Mouse (Mus musculus) heart, postnatal 0 days (tissue): ENCODE measurements around the gene Actr3.

Experiments used
- CTCF ChIP-seq: IDR thresholded peaks from 2 replicates; pipeline ENCODE4 v1.5.1; 2016; ENCODE audit warnings: antibody characterized with exemption, control low read depth, low read depth
- EP300 ChIP-seq: IDR thresholded peaks from 2 replicates; pipeline ENCODE4 v1.6.1; 2016; ENCODE audit warnings: antibody characterized with exemption, low read depth

DNA sequence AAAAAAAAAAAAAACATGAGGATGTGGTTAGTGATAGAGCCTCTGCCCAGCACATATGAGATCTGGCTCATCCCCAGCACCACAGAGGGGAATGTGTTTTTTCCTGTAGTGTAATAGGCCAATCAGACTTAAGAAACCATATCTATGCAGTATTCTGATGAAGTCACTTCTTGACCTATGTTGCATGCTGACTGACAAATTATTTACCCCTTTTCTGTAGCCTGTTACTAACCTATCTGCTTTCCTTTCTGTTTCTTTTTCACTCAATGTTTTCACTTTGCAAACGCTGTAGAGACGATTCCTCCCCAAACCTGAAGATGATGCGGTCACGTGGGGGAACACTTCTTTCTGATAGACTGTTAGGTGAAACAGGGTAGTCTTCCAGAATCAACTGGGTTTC, 32.4 kb upstream of the Actr3 start:
- TF ChIP-seq CTCF: no peak
- TF ChIP-seq EP300: no peak
